Mouse (Mus musculus): ENCODE measurements around the gene Slc7a11. TPM values are rescaled to one million over a fixed set of nuclear protein-coding genes. Genes with fewer than 3 reads are reported as not detected.

Gene Slc7a11
- polyA plus RNA-seq, 1 experiment from 2014 or later = 1.1 TPM

- ATAC-seq (ENCODE audit: insufficient number of reproducible peaks, insufficient read depth, low FRiP score, low TSS enrichment, low read depth) = no peak
- no peak overlapping the region for H3K27ac ChIP-seq
Observed at GRCm38 (mm10) chr3:50388288-50388687, 55.1 kb downstream of the Slc7a11 start.

DNA sequence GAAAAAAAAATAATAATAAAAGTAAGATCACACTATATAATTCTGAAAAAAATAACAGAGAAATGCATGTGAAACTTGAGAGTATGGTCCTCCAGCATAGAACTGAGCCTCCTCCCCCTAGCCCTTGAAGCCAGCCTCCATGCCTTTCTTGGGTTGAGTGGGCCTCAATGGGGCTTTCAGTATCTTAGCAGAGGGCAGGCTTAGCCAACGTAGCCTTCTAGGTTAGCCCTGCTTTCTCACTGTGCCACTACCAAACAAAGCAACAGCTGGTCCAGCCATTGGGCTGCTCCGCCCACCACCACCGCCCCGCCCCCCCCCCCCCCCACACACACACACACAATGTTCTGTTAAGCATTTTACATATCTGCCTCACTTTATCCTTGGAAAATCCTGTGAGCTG is 56.1 kb downstream of the Slc7a11 start:
- Histone ChIP-seq H3K4me3 (no peak overlapping the region), H3K27ac (no peak overlapping the region), H3K4me1 (peaks cover 17% of the 10 kb centered on the region), H3K27me3 (no peaks in the 10 kb centered on the region), H3K4me2 (no peak overlapping the region), H3K9ac (no peak overlapping the region), H3K9me3 (peaks cover 4% of the 10 kb centered on the region; the same call in 1 of the 2 replicates), H3K36me3 (no peaks in the 10 kb centered on the region)
- ATAC-seq (ENCODE audit: insufficient number of reproducible peaks, insufficient read depth, low FRiP score, low TSS enrichment, low read depth) = no peak
- WGBS = 47% methylated on average over 3 of the region's 4 CpGs

More at GRCm38 (mm10) chr3:50388288-50388687, 55.1 kb downstream of the Slc7a11 start:
- Histone ChIP-seq H3K27me3 (no peaks in the 10 kb centered on the region), H3K9me3 (peaks cover 4% of the 10 kb centered on the region; the same call in 1 of the 2 replicates), H3K9ac (no peak overlapping the region), H3K36me3 (no peaks in the 10 kb centered on the region), H3K4me3 (no peak overlapping the region), H3K4me1 (peaks cover 11% of the 10 kb centered on the region; the same call in 1 of the 2 replicates), H3K4me2 (peak overlapping the region; percentile 20; the same call in 1 of the 2 replicates)
- whole genome bisulfite sequencing = 22% methylated on average over 9 of the region's 9 CpGs

DNA sequence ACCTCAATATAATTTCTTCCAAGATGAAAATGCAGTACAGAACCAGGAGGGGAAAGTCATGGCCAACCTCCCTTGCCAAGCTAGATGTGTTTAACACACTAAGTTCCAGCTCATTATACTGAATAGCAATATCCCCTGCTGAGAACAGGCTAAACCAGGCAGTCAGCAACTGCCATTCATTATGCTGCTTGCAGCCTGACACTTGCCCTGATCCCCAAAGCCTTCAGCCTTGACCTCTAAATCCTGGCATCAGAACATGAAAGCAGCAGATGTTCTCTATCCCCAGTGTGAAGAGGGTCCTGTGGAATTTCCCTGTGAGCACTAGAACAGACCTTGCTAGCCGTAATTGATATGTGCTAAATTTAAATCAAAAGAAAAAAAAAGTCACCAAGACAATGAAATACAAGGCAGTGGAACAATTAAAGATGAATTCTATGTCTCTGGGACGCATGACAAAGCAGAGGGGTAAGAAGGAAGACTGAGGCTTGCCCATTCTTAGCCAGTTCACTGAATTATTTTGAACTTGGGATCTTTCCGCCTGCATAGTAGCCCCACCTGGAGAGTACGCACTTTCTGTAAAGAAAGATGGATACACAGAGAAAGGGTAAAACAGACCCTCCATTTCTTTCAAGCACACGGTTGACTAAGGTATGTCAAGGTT is 56.7 kb downstream of the Slc7a11 start:
- Histone ChIP-seq H3K36me3 (no peaks in the 10 kb centered on the region), H3K27ac (no peak overlapping the region), H3K9ac (no peak overlapping the region), H3K4me2 (no peak overlapping the region), H3K4me3 (no peak overlapping the region), H3K4me1 (peaks cover 19% of the 10 kb centered on the region), H3K27me3 (no peaks in the 10 kb centered on the region), H3K9me3 (peaks cover 4% of the 10 kb centered on the region; the same call in 1 of the 2 replicates)
- ATAC-seq (ENCODE audit: insufficient number of reproducible peaks, insufficient read depth, low FRiP score, low TSS enrichment, low read depth) = no peak
- WGBS = 69% methylated on average over 5 of the region's 5 CpGs

DNA sequence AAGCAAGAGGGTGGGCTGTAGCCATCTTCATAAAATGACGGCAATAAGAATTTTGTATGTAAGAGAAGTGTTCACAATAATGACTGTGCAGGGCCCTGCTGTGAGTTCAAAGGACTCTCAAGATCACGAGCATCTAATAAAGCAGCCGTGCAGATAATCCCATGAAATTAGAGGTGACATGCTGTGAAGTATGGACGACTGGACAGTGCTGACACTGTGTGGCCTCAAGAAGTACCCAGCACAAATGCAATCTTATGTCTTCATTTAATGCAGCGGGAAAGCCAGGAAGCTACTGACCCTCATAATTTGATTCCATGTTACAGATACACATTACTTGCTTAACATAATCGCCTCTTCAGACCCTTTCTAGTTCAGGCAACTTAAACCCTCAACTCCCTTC is 57.3 kb downstream of the Slc7a11 start:
- H3K27me3 ChIP-seq = no peaks in the 10 kb centered on the region
- no peak overlapping the region for H3K27ac ChIP-seq
- no peaks in the 10 kb centered on the region for H3K36me3 ChIP-seq
- no peak overlapping the region for H3K9ac ChIP-seq
- H3K4me1 ChIP-seq = peaks cover 19% of the 10 kb centered on the region
- WGBS = 56% methylated on average over 6 of the region's 6 CpGs
- peaks cover 4% of the 10 kb centered on the region; the same call in 1 of the 2 replicates for H3K9me3 ChIP-seq
- no peak overlapping the region for H3K4me2 ChIP-seq
- ATAC-seq (ENCODE audit: insufficient number of reproducible peaks, insufficient read depth, low FRiP score, low TSS enrichment, low read depth) = no peak
- no peak overlapping the region for H3K4me3 ChIP-seq

DNA sequence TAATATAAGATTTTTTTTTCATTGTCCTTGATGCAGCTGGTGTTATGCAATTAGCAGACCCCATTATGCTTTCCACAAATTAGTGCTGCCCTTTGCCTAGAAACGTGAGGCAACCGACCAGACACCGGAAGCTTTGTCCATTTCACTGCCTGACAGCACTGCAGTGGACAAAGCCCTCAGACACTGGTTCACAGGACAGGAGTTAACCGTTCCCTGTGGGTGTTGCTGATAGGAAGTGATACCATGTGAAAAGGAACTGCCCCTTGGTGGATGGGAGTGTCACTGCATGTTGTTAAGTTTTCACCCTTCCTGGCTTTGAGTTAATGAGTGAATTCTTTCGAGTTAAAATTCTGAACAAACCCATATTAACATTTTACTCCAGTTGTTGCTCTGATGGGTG is 60.7 kb downstream of the Slc7a11 start:
- no peak for ATAC-seq (ENCODE audit: insufficient number of reproducible peaks, insufficient read depth, low FRiP score, low TSS enrichment, low read depth)
- no peak overlapping the region for H3K4me3 ChIP-seq
- WGBS = 34% methylated on average over 5 of the region's 5 CpGs
- no peaks in the 10 kb centered on the region for H3K9me3 ChIP-seq
- peak overlapping the region; percentile 55 for H3K4me2 ChIP-seq
- H3K9ac ChIP-seq = no peak overlapping the region
- H3K36me3 ChIP-seq = no peaks in the 10 kb centered on the region
- H3K4me1 ChIP-seq = peaks cover 13% of the 10 kb centered on the region
- no peak overlapping the region for H3K27ac ChIP-seq
- no peaks in the 10 kb centered on the region for H3K27me3 ChIP-seq

GRCm38 (mm10) chr3:50381861-50382693 is 61.3 kb downstream of the Slc7a11 start:
- Histone ChIP-seq H3K27me3 (no peaks in the 10 kb centered on the region), H3K4me2 (peak overlapping the region; percentile 55), H3K9me3 (no peaks in the 10 kb centered on the region), H3K36me3 (no peaks in the 10 kb centered on the region), H3K9ac (peak overlapping the region; percentile 66), H3K27ac (no peak overlapping the region), H3K4me1 (peaks cover 13% of the 10 kb centered on the region), H3K4me3 (peak overlapping the region; percentile 40)
- no peak for ATAC-seq (ENCODE audit: insufficient number of reproducible peaks, insufficient read depth, low FRiP score, low TSS enrichment, low read depth)
- WGBS = 24% methylated on average over 22 of the region's 22 CpGs

DNA sequence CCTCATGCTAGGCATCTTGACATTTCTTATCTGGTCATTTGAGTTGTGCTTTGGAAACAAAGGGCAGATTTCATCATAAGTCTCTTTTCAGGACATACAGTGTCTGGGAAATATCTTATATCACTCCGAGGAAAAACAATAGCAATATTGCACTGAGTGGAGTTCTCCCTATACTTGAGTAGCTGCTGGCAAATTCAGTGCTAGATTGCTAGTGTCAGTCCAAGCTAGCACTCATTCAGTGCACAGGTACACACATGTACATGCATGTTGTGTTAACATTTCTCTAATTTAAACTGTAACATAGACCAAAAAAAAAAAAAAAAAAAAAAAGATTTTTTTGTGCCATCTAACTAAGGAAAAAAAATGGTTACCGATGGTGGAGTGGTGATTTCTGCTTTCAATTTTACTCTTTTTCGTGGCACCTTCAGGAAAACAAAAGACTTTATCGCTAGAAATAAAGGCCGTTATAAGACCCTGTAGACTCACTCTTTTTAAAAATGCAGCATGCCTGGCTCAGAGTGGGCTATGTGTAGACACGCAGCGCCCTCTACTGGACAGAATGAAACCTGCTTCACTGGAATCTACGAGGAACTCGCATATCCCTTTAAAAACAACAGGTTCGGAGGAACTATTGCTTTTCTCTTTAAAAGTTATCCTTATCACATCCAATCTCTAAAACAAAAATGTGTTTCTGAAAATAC is 62.1 kb downstream of the Slc7a11 start:
- Histone ChIP-seq H3K4me1 (peaks cover 8% of the 10 kb centered on the region), H3K36me3 (no peaks in the 10 kb centered on the region), H3K27me3 (no peaks in the 10 kb centered on the region), H3K9ac (peak overlapping the region; percentile 66), H3K4me3 (peak overlapping the region; percentile 40), H3K4me2 (peak overlapping the region; percentile 55), H3K27ac (no peak overlapping the region), H3K9me3 (no peaks in the 10 kb centered on the region)
- 13% methylated on average over 10 of the region's 10 CpGs for WGBS
- ATAC-seq (ENCODE audit: insufficient number of reproducible peaks, insufficient read depth, low FRiP score, low TSS enrichment, low read depth) = no peak

GRCm38 (mm10) chr3:50379942-50380341 is 63.5 kb downstream of the Slc7a11 start:
- Histone ChIP-seq H3K27ac (no peak overlapping the region), H3K36me3 (no peaks in the 10 kb centered on the region), H3K9me3 (no peaks in the 10 kb centered on the region), H3K4me1 (peaks cover 8% of the 10 kb centered on the region), H3K4me2 (no peak overlapping the region), H3K9ac (no peak overlapping the region), H3K4me3 (no peak overlapping the region), H3K27me3 (no peaks in the 10 kb centered on the region)
- ATAC-seq (ENCODE audit: insufficient number of reproducible peaks, insufficient read depth, low FRiP score, low TSS enrichment, low read depth) = no peak
- 89% methylated on average over 8 of the region's 8 CpGs for WGBS

DNA sequence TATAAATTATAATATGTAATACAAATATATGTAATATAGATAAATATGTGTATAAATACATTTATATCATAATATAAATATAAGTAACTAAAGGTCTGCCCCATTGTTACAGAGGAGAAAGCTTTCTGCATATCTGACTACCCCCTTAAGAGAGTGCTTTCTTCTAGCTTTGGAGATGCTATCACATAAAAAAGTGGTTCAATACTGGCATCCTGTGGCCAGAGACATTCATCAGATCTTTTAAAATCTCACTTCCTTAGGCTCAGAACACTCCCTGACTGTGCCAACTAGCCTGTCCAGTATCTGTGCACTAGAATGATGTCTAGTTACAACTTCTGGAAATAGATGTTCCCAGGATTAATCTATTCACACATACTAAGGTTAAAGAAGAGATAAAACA is 67.9 kb downstream of the Slc7a11 start:
- no peak overlapping the region for H3K27ac ChIP-seq
- no peak for ATAC-seq (ENCODE audit: insufficient number of reproducible peaks, insufficient read depth, low FRiP score, low TSS enrichment, low read depth)
- H3K4me2 ChIP-seq = no peak overlapping the region

DNA sequence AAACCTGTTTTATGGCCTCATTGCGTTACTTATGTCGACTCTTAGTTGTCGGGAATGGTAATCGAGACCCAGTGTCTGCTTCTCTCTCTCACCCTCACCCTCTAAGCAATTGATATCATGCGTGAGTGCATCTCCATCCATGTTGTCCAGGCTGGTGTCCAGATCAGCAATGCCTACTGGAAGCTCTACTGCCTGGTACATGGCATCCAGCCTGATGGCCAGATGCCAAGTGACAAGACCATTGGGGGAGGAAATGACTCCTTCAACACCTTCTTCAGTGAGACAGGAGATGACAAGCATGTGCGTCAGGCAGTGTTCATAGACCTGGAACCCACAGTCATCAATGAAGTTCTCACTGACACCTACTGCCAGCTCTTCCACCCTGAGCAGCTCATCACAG is 73.6 kb downstream of the Slc7a11 start:
- no peaks in the 10 kb centered on the region for H3K4me1 ChIP-seq
- no peak overlapping the region for H3K9ac ChIP-seq
- 92% methylated on average over 6 of the region's 6 CpGs for WGBS
- no peaks in the 10 kb centered on the region for H3K27me3 ChIP-seq
- H3K36me3 ChIP-seq = no peaks in the 10 kb centered on the region
- no peak overlapping the region for H3K4me2 ChIP-seq
- ATAC-seq (ENCODE audit: insufficient number of reproducible peaks, insufficient read depth, low FRiP score, low TSS enrichment, low read depth) = no peak
- H3K4me3 ChIP-seq = no peak overlapping the region
- no peak overlapping the region for H3K27ac ChIP-seq
- H3K9me3 ChIP-seq = no peaks in the 10 kb centered on the region

More for the DNA sequence above, 67.9 kb downstream of the Slc7a11 start:
- H3K9me3 ChIP-seq = no peaks in the 10 kb centered on the region
- H3K9ac ChIP-seq = no peak overlapping the region
- no peaks in the 10 kb centered on the region for H3K36me3 ChIP-seq
- H3K4me3 ChIP-seq = no peak overlapping the region
- H3K4me1 ChIP-seq = no peaks in the 10 kb centered on the region
- no peaks in the 10 kb centered on the region for H3K27me3 ChIP-seq

DNA sequence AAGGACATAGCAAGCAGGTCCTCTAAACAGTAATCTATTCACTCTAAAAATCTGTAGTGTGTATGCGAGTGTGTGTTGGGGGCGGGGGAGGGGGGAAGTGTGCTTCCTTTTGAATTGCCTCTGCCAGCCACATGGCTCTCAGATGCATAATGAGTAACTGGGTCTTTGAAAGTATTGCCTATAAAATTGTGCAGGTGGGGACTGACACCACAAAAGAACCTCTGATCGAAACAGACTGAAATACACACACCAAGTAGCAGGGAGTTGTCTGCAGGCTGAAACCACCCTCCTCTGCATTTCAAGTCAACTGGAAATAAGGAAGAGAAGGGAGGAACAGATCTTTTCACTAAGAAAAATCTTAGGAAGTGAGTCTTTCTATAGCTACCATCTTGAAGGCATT is 76.2 kb downstream of the Slc7a11 start:
- no peaks in the 10 kb centered on the region for H3K27me3 ChIP-seq
- no peak overlapping the region for H3K4me2 ChIP-seq
- no peak overlapping the region for H3K27ac ChIP-seq
- ATAC-seq (ENCODE audit: insufficient number of reproducible peaks, insufficient read depth, low FRiP score, low TSS enrichment, low read depth) = no peak
- H3K4me1 ChIP-seq = peaks cover 3% of the 10 kb centered on the region; the same call in 1 of the 2 replicates
- H3K36me3 ChIP-seq = no peaks in the 10 kb centered on the region
- H3K9ac ChIP-seq = no peak overlapping the region
- H3K9me3 ChIP-seq = no peaks in the 10 kb centered on the region
- H3K4me3 ChIP-seq = no peak overlapping the region
- WGBS = 60% methylated on average over 3 of the region's 3 CpGs
